ENCODE assay signal across 30 mouse cellular contexts in genomic region chr11:98569461-98569860, GRCm38 (mm10). TPM values are rescaled to one million over a fixed set of nuclear protein-coding genes. Genes with fewer than 3 reads are reported as not detected.
DNase-seq lines count a peak whose midpoint lies in the region; ATAC-seq and TF ChIP-seq lines count a peak whose summit lies in the region.
"Had no signal": no experiment of that assay in that cellular context is flagged by ENCODE, and none has a peak within 500 bp of the region (broad histone marks: within the 10 kb centered on the region; RNA-seq: fewer than 3 reads in every experiment).

No protein-coding gene starts in this region.

- H3K9ac ChIP-seq in midbrain, embryonic 13.5 days (replicated peaks), result no peak overlapping the region
- H3K9ac ChIP-seq: embryonic facial prominence, embryonic 13.5 days; embryonic facial prominence, embryonic 15.5 days; forebrain, embryonic 12.5 days had no signal

- peaks cover 8% of the 10 kb centered on the region for H3K4me1 ChIP-seq in E14TG2a.4 (replicated peaks; ENCODE audit: low read depth, low read length)
- H3K4me1 ChIP-seq in midbrain, embryonic 13.5 days (replicated peaks), result no peaks in the 10 kb centered on the region
- H3K4me1 ChIP-seq: embryonic facial prominence, embryonic 13.5 days; embryonic facial prominence, embryonic 15.5 days; forebrain, embryonic 10.5 days; forebrain, embryonic 12.5 days had no signal

- no peak for TF ChIP-seq CTCF in E14TG2a.4 (conservative IDR thresholded peaks at IDR 0.05; ENCODE audit: low read length)

- peaks cover 6% of the 10 kb centered on the region for H3K27me3 ChIP-seq in E14TG2a.4 (ENCODE audit: insufficient read depth, low read length)
- H3K27me3 ChIP-seq in midbrain, embryonic 13.5 days, result no peaks in the 10 kb centered on the region
- H3K27me3 ChIP-seq: embryonic facial prominence, embryonic 13.5 days; embryonic facial prominence, embryonic 15.5 days; forebrain, embryonic 12.5 days had no signal

- no peaks in the 10 kb centered on the region for H3K9me3 ChIP-seq in E14TG2a.4 (ENCODE audit: low read length)
- no peaks in the 10 kb centered on the region for H3K9me3 ChIP-seq in midbrain, embryonic 13.5 days
- H3K9me3 ChIP-seq: embryonic facial prominence, embryonic 13.5 days; embryonic facial prominence, embryonic 15.5 days; forebrain, embryonic 12.5 days had no signal

- ATAC-seq in midbrain, embryonic 13.5 days, result no peak
- ATAC-seq: activated CD4-positive, CD25-positive, alpha-beta regulatory T cell, adult 4 months; forebrain, embryonic 14.5 days; forebrain, embryonic 16.5 days; Patski had no signal

- 81% methylated on average over 6 of the region's 6 CpGs for WGBS in midbrain, embryonic 13.5 days

- no peaks in the 10 kb centered on the region for H3K36me3 ChIP-seq in E14TG2a.4 (ENCODE audit: insufficient read depth, low read length)
- no peaks in the 10 kb centered on the region for H3K36me3 ChIP-seq in midbrain, embryonic 13.5 days
- H3K36me3 ChIP-seq: embryonic facial prominence, embryonic 13.5 days; embryonic facial prominence, embryonic 15.5 days; forebrain, embryonic 10.5 days; forebrain, embryonic 12.5 days; G1E had no signal

- H3K4me2 ChIP-seq in midbrain, embryonic 13.5 days (replicated peaks), result no peak overlapping the region
- H3K4me2 ChIP-seq: embryonic facial prominence, embryonic 13.5 days; embryonic facial prominence, embryonic 15.5 days; forebrain, embryonic 12.5 days had no signal

- peak overlapping the region; percentile 43 for H3K4me3 ChIP-seq in E14TG2a.4 (replicated peaks; ENCODE audit: low read length)
- no peak overlapping the region for H3K4me3 ChIP-seq in midbrain, embryonic 13.5 days (replicated peaks)
- H3K4me3 ChIP-seq: embryonic facial prominence, embryonic 13.5 days; embryonic facial prominence, embryonic 15.5 days; erythroblast, embryonic 14.5 days; forebrain, embryonic 10.5 days; forebrain, embryonic 12.5 days had no signal

- H3K27ac ChIP-seq in midbrain, embryonic 13.5 days, result no peak overlapping the region
- H3K27ac ChIP-seq: embryonic facial prominence, embryonic 13.5 days; embryonic facial prominence, embryonic 15.5 days; forebrain, embryonic 10.5 days; forebrain, embryonic 12.5 days had no signal

- peak; percentile 76 for DNase-seq in ES-CJ7 (ENCODE audit: low read depth, low spot score)
- DNase-seq in R1 (ENCODE audit: low read depth, low spot score), result peak; percentile 77
- DNase-seq in cerebellum, adult 18-20 months, result no peak
- no peak for DNase-seq in layer of hippocampus, postnatal 25 days (ENCODE audit: extremely low spot score in 1 of 2, low spot score in 1 of 2)
- DNase-seq: adrenal gland, adult 8-10 months; adrenal gland, postnatal 14 days; adrenal gland, postnatal 36 days; cerebellum, adult 11-12 months; cerebellum, adult 8-10 months; cerebellum, adult 9-11 months; cerebellum, postnatal 14 days; cerebellum, postnatal 36 days; embryo, embryonic 11 days had no signal

RNA-seq across cellular contexts. Expression of gene Ormdl3, which starts 17.7 kb away (rescaled TPM):
- 87.0 and 97.3 TPM in 2 replicates for polyA plus RNA-seq in midbrain, embryonic 13.5 days (2015; fragmentation: Nextera tagmentation; extraction: Ambion mirVana)
- 10 to 100 TPM; 47.7 to 57.5 TPM for total RNA-seq in layer of hippocampus, postnatal 25 days (2021)

RNA-seq across cellular contexts. Expression of gene Zpbp2, which starts 18.6 kb away (rescaled TPM):
- 0.12 TPM in 1 of 2 replicates, not detected in the other for polyA plus RNA-seq in midbrain, embryonic 13.5 days (2015; fragmentation: Nextera tagmentation; extraction: Ambion mirVana)
- not detected for total RNA-seq in layer of hippocampus, postnatal 25 days (2021)
- total RNA-seq: adrenal gland, postnatal 14 days had no signal
- polyA plus RNA-seq: C2C12; embryonic facial prominence, embryonic 13.5 days; forebrain, embryonic 12.5 days; forebrain, embryonic 14.5 days; forebrain, embryonic 16.5 days had no signal

RNA-seq across cellular contexts. Expression of gene Ikzf3, which starts 23.6 kb away (rescaled TPM):
- polyA plus RNA-seq in midbrain, embryonic 13.5 days (2015; fragmentation: Nextera tagmentation; extraction: Ambion mirVana), result 0.36 TPM in 1 of 2 replicates, not detected in the other
- under 1 TPM in 1 of 2 experiments, not detected in 1; 0.52 TPM for total RNA-seq in layer of hippocampus, postnatal 25 days (2021)
- total RNA-seq: common myeloid progenitor, adult 5-6 weeks had no signal
- polyA plus RNA-seq: C2C12; erythroblast, embryonic 14.5 days; forebrain, embryonic 14.5 days; forebrain, embryonic 16.5 days; Patski had no signal

RNA-seq across cellular contexts. Expression of gene Lrrc3c, which starts 28.6 kb away (rescaled TPM):
- not detected in 2 replicates for polyA plus RNA-seq in midbrain, embryonic 13.5 days (2015; fragmentation: Nextera tagmentation; extraction: Ambion mirVana)
- total RNA-seq in layer of hippocampus, postnatal 25 days (2021), result not detected
- total RNA-seq: adrenal gland, adult 18-20 months; adrenal gland, adult 8-10 months; adrenal gland, postnatal 14 days; adrenal gland, postnatal 36 days; common myeloid progenitor, adult 5-6 weeks; G1E had no signal
- polyA plus RNA-seq: activated CD4-positive, CD25-positive, alpha-beta regulatory T cell, adult 4 months; C2C12; embryonic facial prominence, embryonic 11.5 days; embryonic facial prominence, embryonic 13.5 days; embryonic facial prominence, embryonic 15.5 days; erythroblast, embryonic 14.5 days; forebrain, embryonic 10.5 days; forebrain, embryonic 12.5 days; forebrain, embryonic 14.5 days; forebrain, embryonic 16.5 days; frontal cortex, adult 2 months; G1E; Patski had no signal

RNA-seq across cellular contexts. Expression of gene Gm12355, which starts 56.0 kb away (rescaled TPM):
- 0.90 and 1.5 TPM in 2 replicates for polyA plus RNA-seq in midbrain, embryonic 13.5 days (2015; fragmentation: Nextera tagmentation; extraction: Ambion mirVana)
- 10 to 100 TPM; 10.4 to 12.4 TPM for total RNA-seq in layer of hippocampus, postnatal 25 days (2021)
- polyA plus RNA-seq: erythroblast, embryonic 14.5 days; G1E had no signal

Comparison
In these comparisons a context has a peak if more than half of its experiments do, and no peak if none do; other contexts are left out.
1. DNase-seq: peak in ES-CJ7 (single experiment) and R1 (single experiment); none in cerebellum, adult 18-20 months (0 of 2) and layer of hippocampus, postnatal 25 days (0 of 2).